Mouse (Mus musculus): ENCODE results near the gene Lrrc4c.

GRCm38 (mm10) chr2:96499116-96499882 lies 181.3 kb downstream of the Lrrc4c start:
- TF ChIP-seq CTCF (conservative IDR thresholded peaks at IDR 0.05 in 1 of 2, IDR thresholded peaks at IDR 0.05 in 1 of 2; ENCODE audit: low read depth in 2 of 2, low read length in 2 of 2) (no peak), JUND (conservative IDR thresholded peaks at IDR 0.05; ENCODE audit: low read depth, low read length) (no peak), BHLHE40 (IDR thresholded peaks at IDR 0.05; ENCODE audit: low read depth, low read length) (no peak), UBTF (IDR thresholded peaks at IDR 0.05; ENCODE audit: low read depth, low read length) (no peak), TCF12 (IDR thresholded peaks at IDR 0.05; ENCODE audit: low read depth, low read length) (no peak), POLR2A (IDR thresholded peaks at IDR 0.05; ENCODE audit: low read depth, low read length) (no peak), MAFK (IDR thresholded peaks at IDR 0.05; ENCODE audit: insufficient replicate concordance, low read length) (no peak), MXI1 (IDR thresholded peaks at IDR 0.05; ENCODE audit: low read depth, low read length) (no peak), MAX (IDR thresholded peaks at IDR 0.05; ENCODE audit: low read length) (no peak)

Measured in CH12.LX (cell line).